Mouse (Mus musculus) splenic B cell, adult 2 months (primary cell): ENCODE measurements around the gene Tlr5.

Experiments
- DNase-seq: peaks from one replicate; pipeline ENCODE4 v3.0.0-alpha.2; 2011; ENCODE audit warnings: low read depth, low spot score
- H3K27me3 ChIP-seq: 2 replicates; pipeline ENCODE4 v1.6.1; 2012; ENCODE audit warnings: mild to moderate bottlenecking, low read length, moderate library complexity, mixed read lengths; ENCODE audit not compliant: control insufficient read depth, poor library complexity, insufficient read depth, severe bottlenecking
- H3K36me3 ChIP-seq: 2 replicates; pipeline ENCODE4 v1.6.1; 2012; ENCODE audit warnings: mild to moderate bottlenecking, low read length, moderate library complexity, mixed read lengths; ENCODE audit not compliant: control insufficient read depth, poor library complexity, insufficient read depth, severe bottlenecking

The Tlr5 gene

DNA sequence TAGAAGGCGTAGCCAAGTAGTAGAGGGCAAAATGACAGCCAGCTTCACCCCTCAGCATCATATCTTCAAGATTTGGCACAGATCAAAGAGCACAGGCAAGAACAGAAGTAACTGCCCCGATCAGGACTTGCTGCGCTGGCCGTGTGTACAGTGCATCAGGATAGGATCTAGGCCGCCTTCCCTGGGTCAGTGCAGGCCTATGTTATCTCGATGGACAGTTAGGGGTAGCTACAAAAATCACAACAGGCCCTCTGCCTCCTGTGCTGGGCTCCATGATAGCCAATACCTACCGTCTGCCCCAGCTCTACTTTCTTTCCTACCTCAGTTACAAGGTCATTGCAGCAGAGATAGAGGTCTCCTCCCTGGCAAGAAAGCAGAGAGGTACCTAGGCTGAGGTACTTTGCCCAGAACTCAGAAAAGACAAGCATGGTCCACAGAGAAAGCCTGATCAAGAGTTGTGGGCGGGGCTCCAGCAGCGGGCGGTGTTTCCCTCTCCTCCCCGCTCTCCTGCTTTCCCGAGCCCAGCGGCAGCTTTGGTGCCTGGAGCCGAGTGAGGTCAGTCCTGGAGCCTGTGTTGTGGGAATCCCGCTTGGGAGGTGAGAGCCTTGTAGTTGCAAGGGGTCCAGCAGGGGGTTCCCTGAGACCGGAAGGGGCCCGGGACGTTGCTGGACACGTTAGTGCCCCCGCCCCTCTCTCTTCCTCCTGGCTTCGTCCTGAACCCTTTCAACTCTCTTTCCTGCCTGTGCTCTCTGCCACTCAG is at the start of gene Tlr5:
Gene Tlr5 (plus strand): TSS at position 502 of the 760 bp plus-strand sequence.
- Histone ChIP-seq H3K27me3 (no peaks in the 10 kb centered on the region), H3K36me3 (no peaks in the 10 kb centered on the region)
- DNase-seq: no peak

DNA sequence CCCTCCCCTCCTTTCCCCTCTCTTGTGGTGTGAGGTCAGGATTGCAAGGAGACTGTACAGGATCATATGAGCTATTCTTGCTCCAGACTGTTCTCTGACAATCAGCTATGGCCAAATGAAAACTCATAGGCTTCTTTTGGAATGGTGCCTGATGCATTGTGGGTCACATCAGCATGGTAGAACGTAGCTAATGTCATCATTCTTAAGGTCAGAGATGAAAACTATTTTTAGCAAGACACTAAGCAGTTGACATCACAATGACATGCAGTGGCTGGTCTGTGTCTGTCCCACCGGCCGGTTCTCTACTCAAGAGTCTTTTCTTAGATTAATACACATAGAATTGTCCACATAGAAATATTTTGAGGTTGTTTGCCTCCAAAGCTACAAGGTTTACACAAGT is 48.9 kb upstream of the Tlr5 start:
- no peak for DNase-seq
- Histone ChIP-seq H3K36me3 (no peaks in the 10 kb centered on the region), H3K27me3 (no peaks in the 10 kb centered on the region)

DNA sequence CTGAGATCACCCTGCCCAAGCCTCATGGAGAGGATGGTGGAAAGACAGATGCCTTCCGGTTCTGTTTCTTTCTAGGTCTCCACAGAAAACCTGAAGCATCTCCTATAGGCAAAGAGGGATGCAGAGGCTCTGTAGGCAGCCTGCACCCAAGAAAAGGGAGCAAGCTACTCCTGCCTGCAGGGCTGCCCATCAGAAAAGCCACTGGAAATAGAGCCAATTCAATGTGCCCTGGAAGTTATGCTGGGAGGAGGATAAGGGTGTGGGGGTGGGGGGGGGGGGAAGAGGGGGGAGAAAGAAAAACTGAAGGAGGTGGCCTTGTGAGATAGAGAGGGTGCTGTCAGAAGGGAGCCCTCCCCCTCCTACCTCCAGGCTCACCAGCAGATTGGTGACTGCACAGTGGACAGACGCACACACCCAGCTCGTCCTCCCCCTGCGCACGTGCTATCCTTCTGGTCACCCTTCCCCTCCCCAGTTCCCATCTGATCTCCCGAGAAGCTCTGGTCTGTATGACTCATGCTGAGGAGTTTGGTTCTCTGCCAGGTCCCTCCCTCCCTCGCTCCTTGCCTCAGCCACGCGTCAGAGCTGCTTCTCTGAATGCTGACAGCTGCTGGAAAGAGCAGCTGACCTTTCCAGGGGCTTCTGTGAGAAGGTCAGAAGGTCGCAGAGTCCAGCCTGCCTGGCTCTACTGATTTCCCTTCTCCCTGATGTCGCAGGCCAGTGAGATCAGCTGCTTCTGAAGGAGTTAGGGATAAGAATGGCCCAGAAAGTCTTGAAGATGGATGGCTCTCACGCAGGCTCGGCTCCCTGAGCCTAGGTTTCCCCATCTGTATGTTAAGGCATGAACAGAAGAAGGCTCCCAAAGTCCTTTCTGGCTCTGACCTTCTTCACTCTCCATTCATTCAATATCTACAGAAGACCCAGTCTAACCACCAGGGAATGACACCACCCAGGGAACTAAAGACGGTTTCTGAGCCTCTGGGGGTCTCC is 46.2 kb upstream of the Tlr5 start:
- no peaks in the 10 kb centered on the region for H3K27me3 ChIP-seq
- DNase-seq: peak; percentile 1
- no peaks in the 10 kb centered on the region for H3K36me3 ChIP-seq

DNA sequence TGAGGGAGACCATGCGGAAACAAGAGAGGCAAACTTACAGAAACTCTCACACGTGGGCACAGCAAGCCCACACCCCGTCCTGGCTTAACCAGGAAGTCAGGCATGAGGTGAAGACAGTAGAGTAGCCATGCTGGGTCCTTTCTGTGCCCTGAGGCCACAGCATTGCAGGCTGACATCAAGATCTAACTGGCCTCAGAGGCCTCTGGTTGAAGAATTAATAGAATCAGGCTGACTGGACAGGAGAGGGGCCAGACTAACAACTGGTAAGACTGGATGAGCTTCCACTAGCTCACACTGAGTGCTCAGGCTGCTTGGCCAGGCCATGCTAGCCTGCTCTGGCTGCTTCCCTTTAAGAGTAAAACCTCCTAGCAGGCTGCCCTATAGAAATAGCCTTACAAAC is 45.5 kb upstream of the Tlr5 start:
- no peaks in the 10 kb centered on the region for H3K27me3 ChIP-seq
- DNase-seq: no peak
- H3K36me3 ChIP-seq: no peaks in the 10 kb centered on the region

DNA sequence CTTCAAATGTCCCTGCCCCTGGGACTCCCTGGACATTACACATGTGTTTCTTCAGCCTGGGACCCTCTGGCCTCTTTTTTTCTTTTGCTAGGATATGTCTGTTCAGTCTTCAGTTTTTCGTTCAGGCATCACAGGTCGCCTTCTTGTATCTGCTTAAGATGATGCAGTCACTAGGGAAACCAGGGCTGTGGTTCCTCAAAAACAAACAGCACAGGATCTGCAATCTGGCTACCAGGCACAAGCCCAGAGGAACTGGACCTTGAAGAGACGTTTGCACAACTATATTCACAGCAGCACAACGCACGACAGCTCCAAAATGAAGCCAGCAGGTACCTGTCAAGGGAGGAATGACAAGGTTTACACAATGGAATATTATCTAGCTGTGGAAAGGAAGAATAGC is 45.0 kb upstream of the Tlr5 start:
- Histone ChIP-seq H3K36me3 (no peaks in the 10 kb centered on the region), H3K27me3 (no peaks in the 10 kb centered on the region)
- no peak for DNase-seq

DNA sequence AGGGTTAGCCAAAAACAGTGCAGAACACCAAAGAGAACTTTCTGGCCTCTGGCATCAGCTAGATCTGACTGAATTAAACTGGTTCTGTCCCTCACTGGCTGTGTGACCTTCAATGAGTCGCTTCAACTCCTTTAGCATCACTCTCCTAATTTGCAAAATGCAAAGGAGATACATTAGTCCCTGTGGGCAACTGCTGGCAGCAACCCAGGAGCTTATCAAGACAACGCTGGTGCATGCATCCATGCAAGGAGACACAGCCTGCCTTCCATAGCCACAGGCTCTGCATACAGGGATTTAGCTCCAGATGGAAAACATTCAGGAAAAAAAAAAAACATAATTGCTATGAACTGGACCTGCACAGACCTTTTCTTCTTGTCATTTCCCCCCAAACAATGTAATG is 42.0 kb upstream of the Tlr5 start:
- H3K36me3 ChIP-seq: no peaks in the 10 kb centered on the region
- no peak for DNase-seq
- no peaks in the 10 kb centered on the region for H3K27me3 ChIP-seq

DNA sequence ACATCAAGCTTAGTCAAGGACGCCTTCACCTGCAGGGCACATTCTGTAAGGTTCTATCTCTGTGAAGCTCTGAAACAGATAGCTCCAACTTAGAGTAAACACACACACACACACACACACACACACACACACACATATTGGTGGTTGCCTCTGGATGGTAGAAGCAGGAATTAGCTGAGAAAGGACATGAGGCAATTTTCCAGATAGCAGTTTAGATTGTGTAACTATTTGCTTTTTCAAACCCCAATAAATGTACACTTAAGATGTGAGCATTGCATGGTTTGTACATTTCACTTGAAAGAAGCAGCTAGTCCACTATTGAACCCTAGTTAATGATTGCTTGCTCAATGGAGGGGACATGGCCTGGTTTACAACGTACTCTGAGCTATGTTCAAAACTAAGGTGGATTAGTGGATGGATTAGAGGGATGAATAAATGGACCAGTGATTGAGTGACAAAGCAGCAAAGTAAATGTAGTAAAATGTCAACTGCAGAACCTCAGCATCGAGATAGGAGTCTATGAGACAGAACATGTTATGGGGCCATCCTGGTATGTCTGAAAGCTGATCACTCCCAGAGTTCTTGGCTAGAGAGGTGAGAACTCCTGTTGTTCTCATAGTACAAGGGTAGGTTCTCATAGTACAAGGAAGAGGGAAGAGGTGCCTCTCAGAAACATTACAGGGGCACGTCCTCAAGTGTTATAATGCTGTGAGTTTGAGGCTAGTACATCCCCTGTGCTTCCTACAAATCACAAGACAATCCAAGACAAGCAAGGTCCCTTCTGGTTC is 40.3 kb upstream of the Tlr5 start:
- H3K27me3 ChIP-seq: no peaks in the 10 kb centered on the region
- no peak for DNase-seq
- H3K36me3 ChIP-seq: no peaks in the 10 kb centered on the region

DNA sequence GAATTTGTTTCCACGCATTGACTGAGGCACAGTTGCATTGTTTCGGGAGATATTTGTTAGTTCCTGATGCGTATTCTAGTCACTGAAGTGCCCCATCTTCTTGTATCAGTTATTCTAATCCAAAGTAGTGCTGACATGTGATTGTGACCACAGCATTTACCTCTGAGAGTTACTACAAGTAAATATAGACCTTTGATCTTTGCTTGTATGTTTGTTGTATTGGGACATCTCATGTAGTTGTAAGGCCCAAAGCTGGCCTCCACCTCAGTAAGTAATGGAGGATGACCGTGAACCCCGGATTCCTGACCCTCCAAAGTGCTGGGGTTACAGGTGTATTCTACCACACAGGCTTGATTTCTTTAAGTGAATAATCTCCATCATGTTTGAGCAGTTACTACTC is 38.4 kb upstream of the Tlr5 start:
- DNase-seq: no peak
- Histone ChIP-seq H3K27me3 (no peaks in the 10 kb centered on the region), H3K36me3 (no peaks in the 10 kb centered on the region)

DNA sequence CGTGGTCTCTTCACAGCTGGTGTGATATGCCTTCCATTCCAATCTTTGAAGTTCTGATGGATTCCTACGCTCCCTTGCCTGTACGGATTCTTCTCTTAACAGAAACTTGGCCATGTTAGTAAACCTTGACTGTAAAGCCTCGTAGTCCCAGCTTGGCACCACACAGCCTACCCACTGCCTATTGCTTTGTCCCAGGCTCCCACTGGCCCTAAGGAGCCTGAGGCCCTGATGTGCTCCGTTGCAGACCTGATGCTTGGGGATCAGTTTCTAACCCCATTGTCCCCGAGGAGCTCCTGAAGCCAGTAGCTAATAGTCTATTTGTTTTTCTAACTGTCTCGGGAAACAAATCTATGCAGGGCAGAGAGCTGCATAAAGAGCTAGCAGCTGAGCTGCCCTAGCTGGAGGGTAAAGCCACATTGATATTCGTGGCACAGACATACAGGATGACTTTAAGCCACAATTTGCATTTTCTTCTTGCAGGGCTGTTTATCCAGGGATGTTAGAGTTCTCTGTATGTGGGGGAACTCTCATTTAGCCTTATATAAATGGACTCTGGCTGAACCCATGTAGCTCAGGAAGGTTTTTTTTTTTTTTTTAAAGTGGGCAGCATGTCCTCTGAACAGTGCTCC is 35.8 kb upstream of the Tlr5 start:
- H3K27me3 ChIP-seq: no peaks in the 10 kb centered on the region
- no peak for DNase-seq
- H3K36me3 ChIP-seq: no peaks in the 10 kb centered on the region

DNA sequence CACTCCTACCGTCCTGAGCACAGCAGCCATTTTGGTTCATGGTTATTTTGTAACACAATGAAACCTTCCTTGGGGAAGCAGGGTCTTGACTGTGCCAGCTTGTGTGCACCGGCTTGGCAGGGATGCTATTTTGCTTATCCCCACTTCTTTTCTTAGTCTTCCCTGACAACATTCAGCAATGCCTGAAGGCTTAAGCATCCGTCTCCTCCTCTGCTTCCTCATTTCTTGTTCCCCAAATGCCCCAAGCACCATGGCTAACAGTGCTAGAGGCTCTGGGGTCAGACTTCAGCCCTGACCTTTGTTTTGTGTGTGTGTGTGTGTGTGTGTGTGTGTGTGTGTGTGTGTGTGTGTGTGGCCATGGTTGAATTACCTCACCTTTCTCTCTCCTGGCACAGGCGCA is 31.8 kb upstream of the Tlr5 start:
- DNase-seq: no peak
- Histone ChIP-seq H3K36me3 (no peaks in the 10 kb centered on the region), H3K27me3 (no peaks in the 10 kb centered on the region)

DNA sequence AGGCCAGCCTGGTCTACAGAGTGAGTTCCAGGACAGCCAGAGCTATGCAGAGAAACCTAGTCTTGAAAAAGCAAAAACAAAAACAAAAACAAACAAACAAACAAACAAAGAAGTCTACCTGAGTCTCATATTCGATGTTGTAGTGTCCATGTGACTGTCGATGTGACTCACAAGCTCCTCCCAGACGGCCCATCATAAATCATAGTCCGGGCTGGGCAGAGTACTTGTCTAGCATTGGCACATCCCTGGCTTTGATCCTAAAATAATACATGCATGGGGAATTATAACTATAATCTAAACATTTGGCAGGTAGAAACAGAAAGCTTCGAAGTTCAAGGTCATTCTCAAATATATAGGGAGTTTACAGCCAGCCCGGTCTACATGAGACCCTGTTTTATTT is 28.1 kb upstream of the Tlr5 start:
- Histone ChIP-seq H3K27me3 (no peaks in the 10 kb centered on the region), H3K36me3 (no peaks in the 10 kb centered on the region)
- DNase-seq: no peak

DNA sequence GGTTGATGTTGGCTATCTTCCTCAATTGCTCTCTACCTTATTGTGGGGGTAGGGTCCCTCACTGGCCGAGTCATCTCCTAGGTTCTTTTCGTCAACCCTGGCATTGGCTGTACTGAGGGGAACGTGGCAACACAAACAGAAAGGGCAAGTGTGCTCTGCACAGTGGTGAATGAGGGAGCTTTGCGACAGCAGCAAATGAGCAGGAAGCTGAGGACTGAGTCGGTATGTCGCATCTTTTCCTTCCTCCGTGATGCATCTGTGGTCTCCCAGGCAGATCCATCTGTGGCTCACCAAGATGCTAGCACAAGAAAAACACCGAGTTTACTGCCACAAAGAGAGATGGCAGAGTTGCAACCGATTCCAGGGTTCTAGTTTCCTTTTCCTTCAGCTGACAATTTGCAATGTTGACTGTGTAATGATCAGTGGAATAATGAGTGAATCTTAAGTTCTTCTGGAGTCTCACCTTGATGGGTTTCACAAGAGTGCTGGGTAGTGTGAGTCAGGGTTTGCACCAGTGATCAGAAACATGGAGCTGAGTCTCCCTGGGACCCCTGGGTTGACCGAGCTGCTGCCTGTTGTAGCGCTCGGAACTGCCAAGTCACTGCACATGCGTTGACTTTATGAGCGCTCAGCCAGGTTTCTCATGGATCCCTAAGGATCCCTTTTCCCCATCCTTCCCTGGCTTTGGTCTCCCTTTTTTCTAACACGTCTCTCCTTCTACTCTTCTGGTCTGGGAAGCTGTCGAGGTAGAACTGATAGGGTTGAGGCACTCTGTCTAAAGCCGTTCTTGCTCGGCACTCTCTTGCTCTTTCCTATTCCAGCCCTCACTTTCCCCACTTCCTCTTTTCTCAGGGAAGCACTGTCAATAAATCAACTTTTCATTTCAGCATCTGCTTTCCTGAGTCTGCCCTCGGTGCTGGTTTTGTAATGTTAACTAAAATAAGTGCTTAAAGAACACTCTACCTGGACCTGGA is 26.4 kb upstream of the Tlr5 start:
- no peak for DNase-seq
- H3K36me3 ChIP-seq: no peaks in the 10 kb centered on the region
- H3K27me3 ChIP-seq: no peaks in the 10 kb centered on the region

DNA sequence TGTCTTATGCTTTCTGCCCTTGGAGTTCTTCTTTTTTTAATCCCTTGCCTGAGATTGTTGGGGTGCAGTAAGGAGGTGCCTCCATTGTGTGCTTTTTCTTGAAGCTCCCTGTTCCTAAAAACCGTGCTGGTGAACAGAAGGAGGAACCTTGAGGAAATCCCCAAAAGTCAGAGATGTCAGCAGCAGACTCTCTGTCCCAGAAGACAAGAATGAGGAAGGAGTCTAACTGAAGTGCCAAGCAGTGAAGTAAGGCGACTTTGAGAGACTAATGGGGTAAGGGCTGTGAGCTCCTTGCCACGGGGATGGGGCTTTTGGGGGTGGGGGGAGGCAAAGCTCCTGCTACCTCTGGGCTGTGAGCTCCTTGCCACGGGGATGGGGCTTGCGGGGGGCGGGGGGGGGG is 19.1 kb upstream of the Tlr5 start:
- Histone ChIP-seq H3K27me3 (no peaks in the 10 kb centered on the region), H3K36me3 (no peaks in the 10 kb centered on the region)
- no peak for DNase-seq
